Mouse (Mus musculus): ENCODE data around the gene Klhl31. TPM values are rescaled to one million over a fixed set of nuclear protein-coding genes. Genes with fewer than 3 reads are reported as not detected.
A peak's percentile ranks its signal among the peaks of the same experiment; 100 is the strongest.

Klhl31 gene
- polyA plus RNA-seq (2014; fragmentation: Nextera tagmentation; extraction: Ambion mirVana), result 0.05 TPM in 2 replicates

- no peak for DNase-seq (ENCODE audit: low spot score)
- 77% methylated on average over 9 of the region's 10 CpGs for WGBS
Measured at GRCm38 (mm10) chr9:77636450-77636951, at the start of gene Klhl31. Gene Klhl31, plus strand, starts transcription at chr9:77636500.

DNA sequence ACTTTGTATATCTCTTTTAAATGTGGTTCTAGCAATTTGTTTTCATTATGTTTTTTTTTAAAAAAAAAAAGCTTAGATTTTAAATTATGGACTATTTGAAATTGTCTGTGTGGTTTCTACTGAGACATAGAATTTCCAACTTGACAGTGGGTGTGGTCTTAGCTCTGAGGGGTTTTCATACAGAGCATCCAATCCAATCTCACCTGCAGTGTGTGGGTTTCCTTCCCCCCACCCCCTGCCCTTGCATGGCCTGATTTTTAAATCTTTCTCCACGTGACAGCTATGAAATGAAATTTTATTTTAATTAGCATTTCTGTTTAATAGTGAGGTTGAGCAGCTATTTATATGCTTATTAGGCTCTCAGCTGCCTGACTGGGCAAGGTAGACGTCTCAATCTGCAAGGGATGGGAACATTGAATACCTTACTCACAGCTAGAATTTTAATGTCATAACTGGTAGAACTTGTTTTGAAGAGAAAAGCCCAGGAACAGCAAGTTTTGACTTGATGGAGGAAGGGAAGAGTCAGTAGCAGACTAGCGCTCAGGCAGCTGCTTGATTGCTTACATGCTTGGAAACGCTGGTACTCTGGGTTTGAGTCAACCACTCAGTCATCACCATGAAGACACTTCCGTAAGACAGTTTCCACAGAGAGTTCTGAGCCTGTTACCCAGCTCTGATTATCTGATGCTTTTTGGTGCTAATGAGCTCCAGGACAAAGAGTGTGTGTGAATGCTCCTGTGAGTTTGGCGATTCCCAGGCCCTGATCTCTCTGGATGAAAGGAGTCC is 49.3 kb upstream of the Klhl31 start:
- no peaks in the 10 kb centered on the region for H3K9me3 ChIP-seq (replicated peaks; ENCODE audit: control insufficient read depth, low read length)
- no peaks in the 10 kb centered on the region for H3K27me3 ChIP-seq (replicated peaks; ENCODE audit: control insufficient read depth, insufficient read depth, low read length)
- no peaks in the 10 kb centered on the region for H3K36me3 ChIP-seq (ENCODE audit: control insufficient read depth, insufficient read depth, low read length)
- H3K4me2 ChIP-seq (ENCODE audit: low read length), result no peak overlapping the region
- DNase-seq (ENCODE audit: low spot score) (peak; percentile 15), ATAC-seq (peak; percentile 51)
- H3K4me3 ChIP-seq (ENCODE audit: low read depth, low read length), result no peak overlapping the region
- 14% methylated on average over 6 of the region's 6 CpGs for WGBS
- no peak overlapping the region for H3K9ac ChIP-seq (ENCODE audit: low read length)
- H3K27ac ChIP-seq (ENCODE audit: low read depth, low read length), result no peak overlapping the region
- peaks cover 10% of the 10 kb centered on the region; the same call in 1 of the 2 replicates for H3K4me1 ChIP-seq (ENCODE audit: control insufficient read depth, insufficient read depth, low read length)

More at GRCm38 (mm10) chr9:77636450-77636951, at the start of gene Klhl31:
- Histone ChIP-seq H3K27me3 (replicated peaks; ENCODE audit: control insufficient read depth, insufficient read depth, low read length) (no peaks in the 10 kb centered on the region), H3K36me3 (ENCODE audit: control insufficient read depth, insufficient read depth, low read length) (no peaks in the 10 kb centered on the region), H3K4me1 (ENCODE audit: control insufficient read depth, insufficient read depth, low read length) (no peaks in the 10 kb centered on the region), H3K27ac (ENCODE audit: low read depth, low read length) (no peak within 1 kb of the TSS), H3K4me3 (ENCODE audit: low read depth, low read length) (no peak within 1 kb of the TSS), H3K9me3 (replicated peaks; ENCODE audit: control insufficient read depth, low read length) (no peaks in the 10 kb centered on the region), H3K9ac (ENCODE audit: low read length) (no peak within 1 kb of the TSS), H3K4me2 (ENCODE audit: low read length) (no peak within 1 kb of the TSS)
- no peak for ATAC-seq

- Histone ChIP-seq H3K9ac (ENCODE audit: low read length) (no peak overlapping the region), H3K27me3 (replicated peaks; ENCODE audit: control insufficient read depth, insufficient read depth, low read length) (no peaks in the 10 kb centered on the region), H3K4me1 (ENCODE audit: control insufficient read depth, insufficient read depth, low read length) (peaks cover 10% of the 10 kb centered on the region; the same call in 1 of the 2 replicates), H3K4me2 (ENCODE audit: low read length) (no peak overlapping the region), H3K9me3 (replicated peaks; ENCODE audit: control insufficient read depth, low read length) (no peaks in the 10 kb centered on the region), H3K27ac (ENCODE audit: low read depth, low read length) (no peak overlapping the region), H3K4me3 (ENCODE audit: low read depth, low read length) (no peak overlapping the region), H3K36me3 (ENCODE audit: control insufficient read depth, insufficient read depth, low read length) (no peaks in the 10 kb centered on the region)
- DNase-seq (ENCODE audit: low spot score) (no peak), ATAC-seq (no peak)
- WGBS, result 40% methylated on average over 7 of the region's 7 CpGs
Measured at GRCm38 (mm10) chr9:77587616-77588015, 48.7 kb upstream of the Klhl31 start.

DNA sequence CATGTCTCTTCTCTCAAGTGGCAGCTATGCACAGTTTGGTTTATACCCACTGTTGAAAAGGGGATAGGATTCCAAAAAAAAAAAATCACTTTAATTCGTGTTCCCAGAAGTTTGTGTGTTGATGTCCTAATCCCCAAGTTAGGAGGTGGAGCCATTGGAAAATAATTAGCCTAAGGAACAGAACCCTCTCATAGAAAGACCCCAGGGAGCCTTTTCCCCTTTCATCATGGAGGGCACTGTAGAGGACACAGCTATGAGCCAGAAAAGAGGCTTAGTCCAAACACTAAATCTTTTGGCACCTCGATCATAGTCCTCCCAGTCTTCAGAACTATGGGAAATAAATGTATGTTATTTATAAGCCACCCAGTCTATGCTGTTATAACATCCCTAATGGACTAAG is 46.8 kb upstream of the Klhl31 start:
- ATAC-seq, result peak; percentile 30; the same call in 1 of the 2 replicates
- H3K36me3 ChIP-seq (ENCODE audit: control insufficient read depth, insufficient read depth, low read length), result no peaks in the 10 kb centered on the region
- no peak overlapping the region for H3K27ac ChIP-seq (ENCODE audit: low read depth, low read length)
- no peaks in the 10 kb centered on the region for H3K27me3 ChIP-seq (replicated peaks; ENCODE audit: control insufficient read depth, insufficient read depth, low read length)
- no peaks in the 10 kb centered on the region for H3K9me3 ChIP-seq (replicated peaks; ENCODE audit: control insufficient read depth, low read length)
- no peak overlapping the region for H3K9ac ChIP-seq (ENCODE audit: low read length)
- no peak overlapping the region for H3K4me2 ChIP-seq (ENCODE audit: low read length)
- H3K4me1 ChIP-seq (ENCODE audit: control insufficient read depth, insufficient read depth, low read length), result peaks cover 10% of the 10 kb centered on the region; the same call in 1 of the 2 replicates
- WGBS, result 1% methylated on average over 2 of the region's 2 CpGs
- no peak overlapping the region for H3K4me3 ChIP-seq (ENCODE audit: low read depth, low read length)
- DNase-seq (ENCODE audit: low spot score), result peak; percentile 54

DNA sequence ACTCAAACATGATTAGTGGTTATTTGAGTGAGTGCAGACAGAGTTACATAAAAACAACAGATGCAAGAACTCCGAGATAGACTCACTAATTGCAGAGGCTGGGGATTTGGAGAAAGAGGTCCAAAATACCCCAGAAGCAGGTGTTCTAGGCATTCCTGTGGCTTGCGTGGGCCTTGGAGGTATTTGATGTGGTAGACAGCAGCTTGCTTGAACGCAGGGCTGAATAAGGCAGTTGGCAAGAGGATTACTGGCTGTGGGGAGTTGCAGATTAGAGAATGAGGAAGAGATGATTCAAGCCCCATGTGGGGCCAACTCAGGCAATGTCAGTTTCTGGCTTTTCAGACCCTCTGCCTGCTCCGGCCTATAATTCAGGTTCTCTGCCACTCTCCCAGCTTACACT is 43.9 kb upstream of the Klhl31 start:
- Histone ChIP-seq H3K27me3 (replicated peaks; ENCODE audit: control insufficient read depth, insufficient read depth, low read length) (no peaks in the 10 kb centered on the region), H3K4me3 (ENCODE audit: low read depth, low read length) (no peak overlapping the region), H3K4me2 (ENCODE audit: low read length) (no peak overlapping the region), H3K9me3 (replicated peaks; ENCODE audit: control insufficient read depth, low read length) (no peaks in the 10 kb centered on the region), H3K27ac (ENCODE audit: low read depth, low read length) (no peak overlapping the region), H3K4me1 (ENCODE audit: control insufficient read depth, insufficient read depth, low read length) (peaks cover 11% of the 10 kb centered on the region), H3K36me3 (ENCODE audit: control insufficient read depth, insufficient read depth, low read length) (no peaks in the 10 kb centered on the region), H3K9ac (ENCODE audit: low read length) (no peak overlapping the region)
- 42% methylated on average over 4 of the region's 4 CpGs for WGBS
- no peak for ATAC-seq
- no peak for DNase-seq (ENCODE audit: low spot score)

DNA sequence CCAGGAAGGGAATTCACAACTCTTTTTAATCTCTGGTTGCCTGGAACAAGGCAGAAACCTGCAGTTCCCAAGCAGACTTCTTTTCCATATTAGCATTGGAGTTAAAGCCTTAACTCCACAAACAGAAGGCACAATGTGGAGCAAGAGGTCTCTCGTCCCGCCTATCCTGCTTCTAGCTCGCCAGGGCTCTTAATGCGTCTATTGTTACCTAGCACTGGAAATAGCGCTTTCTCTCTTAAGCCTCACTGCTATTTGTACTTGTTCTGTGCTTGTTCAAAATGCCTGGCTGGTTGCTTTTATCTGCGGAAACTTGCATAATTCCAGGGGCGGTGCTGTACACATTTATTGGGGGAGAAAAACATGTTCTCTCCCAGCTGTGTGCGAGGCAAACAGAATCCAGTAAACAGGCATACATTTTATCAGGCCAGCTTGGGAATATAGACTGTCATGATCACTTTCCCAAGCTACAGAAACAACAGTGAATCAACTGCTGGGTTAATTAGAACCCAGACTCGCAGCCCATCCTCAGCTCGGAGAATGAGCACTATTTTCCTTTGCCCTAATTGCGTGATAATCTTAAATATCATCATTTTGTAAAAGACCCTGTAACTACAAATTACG is 41.2 kb upstream of the Klhl31 start:
- H3K27ac ChIP-seq (ENCODE audit: low read depth, low read length), result 0 out of 2 replicates have a peak overlapping the region, but pooled peaks have one; percentile 30
- H3K4me3 ChIP-seq (ENCODE audit: low read depth, low read length), result no peak overlapping the region
- no peaks in the 10 kb centered on the region for H3K27me3 ChIP-seq (replicated peaks; ENCODE audit: control insufficient read depth, insufficient read depth, low read length)
- ATAC-seq (peak; percentile 52; the same call in 1 of the 2 replicates), DNase-seq (ENCODE audit: low spot score) (peak; percentile 65)
- H3K4me2 ChIP-seq (ENCODE audit: low read length), result peak overlapping the region; percentile 33
- H3K9me3 ChIP-seq (replicated peaks; ENCODE audit: control insufficient read depth, low read length), result no peaks in the 10 kb centered on the region
- H3K9ac ChIP-seq (ENCODE audit: low read length), result peak overlapping the region; percentile 45; the same call in 1 of the 2 replicates
- H3K36me3 ChIP-seq (ENCODE audit: control insufficient read depth, insufficient read depth, low read length), result no peaks in the 10 kb centered on the region
- peaks cover 4% of the 10 kb centered on the region for H3K4me1 ChIP-seq (ENCODE audit: control insufficient read depth, insufficient read depth, low read length)
- WGBS, result 7% methylated on average over 12 of the region's 12 CpGs

- H3K27ac ChIP-seq (ENCODE audit: low read depth, low read length), result no peak overlapping the region
- 31% methylated on average over 7 of the region's 7 CpGs for WGBS
- H3K9me3 ChIP-seq (replicated peaks; ENCODE audit: control insufficient read depth, low read length), result no peaks in the 10 kb centered on the region
- no peaks in the 10 kb centered on the region for H3K36me3 ChIP-seq (ENCODE audit: control insufficient read depth, insufficient read depth, low read length)
- DNase-seq (ENCODE audit: low spot score) (peak; percentile 74), ATAC-seq (peak; percentile 11; the same call in 1 of the 2 replicates)
- H3K4me2 ChIP-seq (ENCODE audit: low read length), result no peak overlapping the region
- H3K4me3 ChIP-seq (ENCODE audit: low read depth, low read length), result no peak overlapping the region
- H3K4me1 ChIP-seq (ENCODE audit: control insufficient read depth, insufficient read depth, low read length), result peaks cover 3% of the 10 kb centered on the region
- H3K27me3 ChIP-seq (replicated peaks; ENCODE audit: control insufficient read depth, insufficient read depth, low read length), result no peaks in the 10 kb centered on the region
- H3K9ac ChIP-seq (ENCODE audit: low read length), result no peak overlapping the region
Measured at GRCm38 (mm10) chr9:77596355-77596754, 39.9 kb upstream of the Klhl31 start.

GRCm38 (mm10) chr9:77598560-77598959 is 37.7 kb upstream of the Klhl31 start:
- no peak for ATAC-seq
- no peaks in the 10 kb centered on the region for H3K36me3 ChIP-seq (ENCODE audit: control insufficient read depth, insufficient read depth, low read length)
- H3K9me3 ChIP-seq (replicated peaks; ENCODE audit: control insufficient read depth, low read length), result no peaks in the 10 kb centered on the region
- H3K27ac ChIP-seq (ENCODE audit: low read depth, low read length), result no peak overlapping the region
- peaks cover 10% of the 10 kb centered on the region for H3K4me1 ChIP-seq (ENCODE audit: control insufficient read depth, insufficient read depth, low read length)
- H3K9ac ChIP-seq (ENCODE audit: low read length), result no peak overlapping the region
- 69% methylated on average over 3 of the region's 3 CpGs for WGBS
- no peak overlapping the region for H3K4me2 ChIP-seq (ENCODE audit: low read length)
- DNase-seq (ENCODE audit: low spot score), result no peak
- H3K4me3 ChIP-seq (ENCODE audit: low read depth, low read length), result no peak overlapping the region
- H3K27me3 ChIP-seq (replicated peaks; ENCODE audit: control insufficient read depth, insufficient read depth, low read length), result no peaks in the 10 kb centered on the region

All from forebrain, embryonic 14.5 days (tissue).